Mouse (Mus musculus): ENCODE data around the gene Fyb.

Fyb gene

DNA sequence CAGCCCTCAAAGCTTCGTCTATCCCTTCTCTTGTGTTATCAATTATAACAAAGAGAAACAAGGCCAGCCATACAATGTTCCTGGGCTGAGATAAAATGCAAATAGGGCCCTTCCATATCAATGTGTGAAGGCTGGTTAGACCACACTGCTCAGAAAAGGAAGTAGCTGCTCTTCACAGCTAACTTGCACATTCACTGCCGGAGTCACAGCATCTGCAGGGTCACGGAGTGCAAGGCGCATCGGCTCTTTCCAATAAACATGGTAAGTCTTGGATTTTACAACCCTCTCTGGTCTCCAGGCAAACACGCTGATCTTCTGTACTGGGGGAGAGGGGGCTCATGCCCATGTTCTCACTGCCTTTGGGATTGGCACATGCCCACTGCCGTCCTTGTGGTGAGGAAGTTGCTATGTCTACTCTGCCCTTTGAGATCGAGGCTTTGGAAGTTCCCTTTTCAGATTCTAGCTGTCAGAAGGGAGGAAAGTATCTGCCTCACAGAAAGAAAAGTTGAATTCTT is at the start of gene Fyb:
Gene Fyb, plus strand, starts transcription at position 201 of the 515 bp plus-strand sequence.
- no peak for DNase-seq (ENCODE audit: low spot score)

DNA sequence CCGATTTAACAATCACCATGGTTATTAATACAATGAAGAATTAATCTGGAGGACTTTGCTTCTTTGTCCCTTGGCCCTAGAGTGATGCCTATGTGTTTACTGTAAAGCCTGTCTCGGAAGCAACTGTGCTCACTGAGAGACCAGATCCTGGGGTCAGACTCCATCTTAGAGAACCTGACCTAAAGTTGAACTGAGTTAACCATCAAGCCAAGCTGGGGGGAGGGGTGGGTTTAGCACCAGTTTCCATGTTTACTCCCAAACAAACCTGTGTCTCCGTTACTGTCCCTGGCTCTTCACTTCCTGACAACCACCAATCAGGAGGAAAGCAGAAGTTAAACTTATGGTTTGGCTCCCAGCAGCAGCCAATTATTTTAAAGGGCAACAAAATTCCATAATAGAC is 39.1 kb upstream of the Fyb start:
- DNase-seq (ENCODE audit: low spot score) = no peak

DNA sequence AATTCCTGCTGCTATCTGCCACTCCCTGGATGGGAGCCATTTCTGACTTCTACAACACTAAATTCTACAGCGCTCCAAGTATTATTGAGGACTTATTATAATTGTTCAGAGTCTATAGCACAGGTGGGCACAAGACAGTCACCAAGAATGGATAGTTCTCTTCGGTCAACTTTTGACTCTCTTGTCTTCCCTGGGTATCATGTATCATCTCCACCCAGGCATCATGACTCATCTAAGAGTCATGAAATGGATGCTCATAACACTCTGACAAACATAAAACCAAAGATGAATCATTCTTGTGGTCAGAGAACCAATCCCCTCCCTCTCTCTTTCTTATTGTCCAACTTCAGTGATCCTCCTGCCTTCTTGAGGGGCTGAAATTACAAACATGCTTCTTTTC is 30.3 kb upstream of the Fyb start:
- DNase-seq (ENCODE audit: low spot score) = no peak

DNA sequence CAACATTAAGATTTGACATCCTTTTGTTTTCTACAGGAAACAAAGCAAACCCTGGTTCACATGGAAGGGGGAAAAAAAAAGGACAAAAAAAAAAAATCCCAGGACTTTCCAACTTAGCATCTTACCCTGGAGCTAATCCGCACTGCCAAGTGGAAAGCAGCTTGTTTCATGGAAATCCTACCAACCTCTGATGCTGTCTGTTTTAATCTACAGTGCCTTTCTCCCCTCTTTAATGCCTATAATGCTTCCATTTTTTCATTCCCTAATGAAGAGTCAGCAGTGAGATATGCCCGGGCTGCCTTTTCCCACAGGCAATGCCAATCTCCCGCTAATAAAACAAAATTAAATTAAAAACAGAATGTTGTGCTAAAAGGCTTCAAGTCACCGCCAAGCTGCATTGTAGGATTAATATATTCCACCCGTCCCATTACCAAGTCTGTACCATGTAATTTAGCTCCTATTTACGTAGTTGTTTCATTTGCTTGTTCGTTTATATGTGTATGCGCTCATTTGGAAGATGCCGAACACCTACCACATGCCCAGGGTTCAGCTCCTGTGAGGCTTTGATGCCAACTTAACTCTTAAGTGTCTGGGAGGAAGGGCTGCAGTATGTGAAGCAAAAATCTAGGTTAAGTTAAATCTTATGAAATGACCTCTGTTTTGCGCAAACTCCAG is 24.1 kb upstream of the Fyb start:
- no peak for DNase-seq (ENCODE audit: low spot score)

DNA sequence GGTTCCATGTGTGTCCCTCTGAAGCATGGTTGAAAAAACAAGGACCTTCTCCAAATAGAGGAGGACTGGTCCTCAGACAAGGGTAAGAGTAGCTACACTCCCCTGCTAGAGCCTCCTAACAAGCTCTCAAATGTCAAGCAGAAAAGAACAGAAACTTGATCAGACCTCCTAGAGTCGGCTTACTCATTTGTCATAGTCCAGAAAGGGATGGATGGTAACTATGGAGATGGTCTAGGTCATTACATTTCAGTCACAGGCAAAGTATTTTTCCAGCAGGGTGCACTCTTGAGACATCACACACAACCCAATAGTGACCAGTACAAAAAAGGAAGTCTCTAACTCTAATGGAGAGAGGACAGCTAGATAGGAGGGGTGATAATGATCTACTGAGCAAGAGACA is 21.9 kb upstream of the Fyb start:
- DNase-seq (ENCODE audit: low spot score) = no peak

DNA sequence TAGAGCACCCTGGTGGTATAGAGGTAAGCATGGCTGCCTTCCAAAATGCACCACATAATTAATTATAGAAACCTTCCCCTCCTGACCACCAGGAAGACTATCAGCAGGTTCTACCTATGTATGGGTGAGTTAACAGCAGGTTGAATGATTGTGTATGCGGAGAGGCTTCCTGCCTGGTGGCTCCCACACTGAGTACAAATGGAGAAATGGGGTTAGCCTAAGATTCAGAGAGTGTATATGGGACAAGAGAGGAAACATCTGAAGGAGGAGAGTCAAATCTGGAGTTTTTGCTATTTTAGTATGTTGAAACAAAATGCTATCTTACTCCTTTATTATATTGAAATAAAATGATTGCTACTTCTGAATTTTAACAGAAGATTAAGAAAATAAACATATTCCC is 5.1 kb upstream of the Fyb start:
- DNase-seq (ENCODE audit: low spot score) = no peak

DNA sequence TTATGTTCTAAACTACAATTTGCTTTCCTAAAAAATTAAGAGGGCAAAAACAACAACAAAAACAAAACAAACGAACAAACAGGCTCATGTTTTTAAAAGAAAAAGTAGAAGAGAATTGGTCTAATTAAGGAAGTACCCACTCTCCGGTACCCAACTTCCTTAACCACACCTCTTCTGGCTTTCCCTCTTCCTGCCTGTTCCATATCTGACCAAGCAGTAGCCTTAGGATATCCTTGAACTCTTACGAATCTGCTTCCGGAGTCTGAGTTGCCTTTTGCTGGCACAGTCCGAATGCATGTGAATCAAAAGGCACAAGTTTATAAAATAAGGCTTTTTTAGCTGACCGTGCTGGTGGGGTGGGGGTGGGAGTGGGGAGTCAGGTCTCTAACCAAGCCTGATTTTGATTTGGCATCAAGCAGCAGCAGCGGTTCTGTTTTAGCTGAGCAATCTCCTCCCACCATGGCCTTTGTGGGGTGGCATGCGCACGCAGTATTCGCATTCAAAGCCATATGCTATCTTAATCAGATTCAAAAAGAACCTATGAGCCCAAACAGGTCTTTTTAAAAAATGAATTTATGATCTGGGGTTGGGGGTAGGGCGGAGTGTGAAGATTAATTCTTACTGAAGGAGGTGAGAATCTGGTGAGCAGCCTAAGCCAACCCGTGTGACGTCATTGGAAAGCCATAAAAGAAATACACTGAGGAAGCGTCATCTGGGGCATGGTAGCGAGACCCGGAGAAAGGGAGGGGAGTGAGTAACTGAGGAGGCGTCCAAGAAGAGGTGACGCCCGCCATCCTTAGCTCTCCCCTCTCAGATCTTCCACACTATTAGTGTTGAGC is 3.0 kb upstream of the Fyb start:
- no peak for DNase-seq (ENCODE audit: low spot score)

DNA sequence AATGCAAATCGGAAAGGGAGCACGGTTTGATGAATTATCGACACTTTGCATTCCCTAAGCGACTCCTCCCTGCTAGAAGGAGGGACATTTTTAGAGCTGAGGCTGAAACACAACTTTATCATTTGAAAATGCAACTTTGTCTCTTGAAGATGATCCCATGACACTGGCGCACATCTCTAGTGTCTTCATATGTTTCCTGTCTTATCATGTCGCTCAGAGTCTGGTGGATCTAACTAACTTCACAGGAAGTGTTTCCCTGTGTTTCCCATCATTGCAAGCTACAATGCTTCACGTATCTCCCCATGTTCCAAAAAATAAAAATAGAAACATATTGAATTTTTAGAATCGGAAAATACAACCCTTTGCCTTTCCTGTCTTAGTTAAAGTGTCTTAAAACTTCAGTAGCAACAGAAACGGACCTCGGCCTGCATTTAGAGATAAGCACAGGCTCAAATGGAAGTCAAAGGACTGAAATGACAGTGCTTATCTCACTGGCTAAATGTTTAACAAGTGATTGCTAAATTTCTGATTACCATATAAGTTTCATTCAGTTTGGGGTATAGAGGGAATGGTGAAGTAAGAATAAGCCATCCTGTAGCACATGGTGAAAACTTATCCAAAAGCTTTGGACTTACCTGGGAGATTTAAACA is 2.0 kb upstream of the Fyb start:
- no peak for DNase-seq (ENCODE audit: low spot score)

DNA sequence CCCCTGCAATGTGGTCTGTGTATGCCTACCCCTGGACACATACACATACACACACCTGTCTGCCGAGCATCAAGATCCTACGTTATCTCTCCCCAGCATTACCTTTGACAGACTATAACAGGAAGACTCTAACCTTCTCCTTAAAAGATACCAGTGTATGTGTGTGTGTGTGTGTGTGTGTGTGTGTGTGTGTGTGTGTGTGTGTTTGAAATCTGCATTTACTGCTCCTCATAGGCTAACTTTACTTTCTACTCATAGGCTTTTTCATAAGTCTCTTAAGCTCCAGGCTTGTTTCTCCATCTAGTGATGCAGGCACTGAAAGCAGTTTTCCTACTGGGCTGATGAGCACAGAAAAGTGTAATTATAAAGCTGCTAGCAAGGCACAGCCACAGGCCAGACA is 2.1 kb downstream of the Fyb start:
- DNase-seq (ENCODE audit: low spot score) = no peak

DNA sequence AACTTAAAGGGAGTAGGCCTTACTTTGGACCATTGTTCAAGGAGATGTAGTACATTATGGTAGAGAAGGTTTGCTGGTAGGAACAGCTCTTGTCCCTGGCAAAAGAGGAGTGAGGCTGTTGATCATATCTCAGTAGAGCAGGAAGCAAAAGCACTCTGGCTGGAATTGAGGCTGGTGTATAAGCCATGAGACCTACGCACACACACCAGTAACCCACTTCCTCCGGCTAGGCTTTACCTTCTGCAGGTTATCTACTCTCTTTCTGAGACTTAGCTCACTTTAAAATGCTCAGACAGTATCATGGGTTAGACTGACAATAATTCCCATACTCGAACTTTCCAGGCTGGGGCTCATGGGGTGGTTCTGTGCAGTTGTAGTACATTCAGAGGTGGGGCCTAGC is 2.7 kb downstream of the Fyb start:
- no peak for DNase-seq (ENCODE audit: low spot score)

DNA sequence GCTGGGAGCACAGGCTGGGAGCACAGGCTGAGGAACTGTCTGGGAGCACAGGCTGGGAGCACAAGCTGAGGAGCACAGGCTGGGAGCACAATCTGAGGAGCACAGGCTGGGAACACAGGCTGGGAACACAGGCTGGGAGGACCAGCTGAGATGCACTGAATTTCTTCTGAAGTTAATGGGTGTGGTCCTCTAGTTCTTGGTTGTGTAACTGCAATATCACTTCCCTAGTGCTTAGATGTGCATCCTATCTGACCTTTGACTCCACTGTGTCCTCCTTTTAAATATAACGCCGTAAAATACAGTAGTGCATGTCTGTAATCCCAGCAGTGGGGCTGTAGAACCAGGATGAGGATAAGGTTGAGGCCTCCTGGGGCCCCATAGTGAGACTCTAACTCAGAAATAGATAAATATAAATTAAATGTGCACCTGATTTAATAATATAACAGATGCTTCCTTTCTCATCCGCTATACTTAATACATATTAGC is 11.2 kb downstream of the Fyb start:
- DNase-seq (ENCODE audit: low spot score) = no peak

DNA sequence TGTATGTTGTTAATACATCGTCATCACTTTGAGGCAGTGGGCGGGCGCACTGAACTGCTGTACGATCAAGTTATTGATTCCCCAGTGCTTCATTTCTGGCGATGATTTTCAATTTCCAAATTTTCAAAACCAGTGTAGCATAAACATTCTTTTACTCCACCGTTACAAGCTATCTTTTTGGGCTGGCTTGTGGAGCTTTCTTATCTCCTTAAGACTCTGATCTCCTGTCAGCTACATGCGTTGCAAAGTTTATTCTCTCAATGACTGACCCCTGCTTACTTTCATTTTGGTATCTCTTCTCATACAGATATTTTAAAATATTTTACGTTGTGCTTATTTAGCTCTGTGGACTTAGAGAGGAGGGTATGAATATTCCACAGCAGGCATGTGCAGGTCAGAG is 11.9 kb downstream of the Fyb start:
- no peak for DNase-seq (ENCODE audit: low spot score)

DNA sequence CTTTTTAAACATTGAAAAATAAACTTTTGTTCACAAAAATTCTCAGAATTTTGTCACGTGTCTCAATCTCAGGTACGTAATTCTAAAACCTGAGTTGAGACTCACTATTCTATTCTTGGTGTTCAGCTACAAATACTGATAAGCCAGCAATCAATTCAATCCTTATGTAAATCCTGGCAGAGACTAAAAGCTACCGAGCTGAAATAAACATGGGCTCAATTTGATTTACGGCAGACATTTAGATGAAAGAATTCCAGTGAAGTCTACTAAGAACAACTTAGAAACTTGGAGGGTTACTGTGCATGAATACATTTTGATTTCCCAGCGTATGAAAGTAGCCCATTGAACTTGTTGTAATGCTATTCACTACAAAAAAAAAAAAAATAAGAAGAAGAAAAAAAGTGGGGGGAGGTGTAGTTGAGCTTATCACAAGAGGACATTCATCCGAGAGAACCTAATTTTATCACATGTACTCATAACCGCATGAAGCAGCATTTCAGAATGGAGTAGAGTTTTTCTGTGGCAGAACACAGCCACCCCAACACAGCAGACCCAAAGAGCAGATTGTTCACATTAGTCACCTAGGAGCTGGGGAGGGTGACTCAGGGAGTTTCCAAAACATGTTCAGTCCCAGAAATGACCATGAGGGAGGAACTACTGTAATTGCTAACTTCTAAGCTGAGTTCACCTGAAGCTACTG is 17.1 kb downstream of the Fyb start:
- no peak for DNase-seq (ENCODE audit: low spot score)

DNA sequence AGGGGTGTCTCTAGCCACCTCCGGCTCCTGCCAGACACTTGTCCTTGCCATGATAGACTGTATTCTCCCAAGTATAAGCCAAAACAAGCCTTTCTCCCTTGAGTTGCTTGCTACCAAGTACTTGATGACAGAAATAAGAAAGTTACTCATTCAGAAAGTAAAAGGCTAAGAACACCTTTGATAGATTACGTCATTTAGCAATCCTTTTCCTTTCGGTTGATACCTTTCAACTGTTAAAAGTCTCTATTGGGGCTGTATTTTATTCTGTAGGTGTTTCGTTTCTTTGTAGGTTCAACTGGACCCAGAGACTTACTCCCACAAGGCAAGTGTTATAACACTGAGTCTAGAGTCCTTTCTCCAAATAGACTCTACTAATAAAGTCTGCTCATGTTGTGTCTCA is 26.3 kb downstream of the Fyb start:
- no peak for DNase-seq (ENCODE audit: low spot score)

DNA sequence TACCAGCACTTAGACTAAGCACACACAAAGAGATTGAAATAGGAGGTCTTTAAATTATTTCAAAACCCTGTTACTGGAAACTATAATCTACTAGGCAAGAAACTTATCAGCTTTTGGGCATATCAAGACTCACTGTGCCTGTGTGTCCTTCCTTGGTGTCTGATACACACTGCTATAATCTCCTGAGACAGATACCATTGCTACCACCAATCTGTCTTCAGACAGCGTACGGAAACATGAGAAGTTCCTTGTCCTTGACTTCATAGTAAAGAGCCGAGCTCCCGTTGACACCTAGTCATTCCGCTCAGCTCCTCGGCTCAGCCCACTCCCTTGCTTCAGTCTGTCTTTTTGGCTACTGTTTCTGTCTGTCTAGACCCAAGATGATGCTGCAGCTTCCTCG is 29.2 kb downstream of the Fyb start:
- DNase-seq (ENCODE audit: low spot score) = no peak

DNA sequence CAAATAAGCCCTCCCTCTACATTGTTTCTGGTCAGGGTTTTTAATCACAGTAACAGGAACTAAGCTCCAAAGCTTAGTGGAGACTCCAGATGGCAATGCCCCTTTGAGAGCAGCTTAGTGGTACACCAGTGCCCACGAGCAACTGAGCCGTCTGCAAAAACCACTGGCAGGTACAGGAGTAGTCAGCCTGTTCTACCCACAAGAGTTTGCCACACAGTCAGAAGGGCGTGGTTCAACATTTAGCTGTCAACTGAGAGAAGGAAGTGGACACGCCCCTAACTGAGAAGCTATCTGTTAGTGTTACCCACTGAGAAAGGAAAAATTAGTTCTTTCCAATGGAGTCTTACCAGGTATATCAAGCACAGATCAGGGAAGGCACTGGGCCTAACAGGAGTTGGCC is 32.1 kb downstream of the Fyb start:
- DNase-seq (ENCODE audit: low spot score) = no peak

DNA sequence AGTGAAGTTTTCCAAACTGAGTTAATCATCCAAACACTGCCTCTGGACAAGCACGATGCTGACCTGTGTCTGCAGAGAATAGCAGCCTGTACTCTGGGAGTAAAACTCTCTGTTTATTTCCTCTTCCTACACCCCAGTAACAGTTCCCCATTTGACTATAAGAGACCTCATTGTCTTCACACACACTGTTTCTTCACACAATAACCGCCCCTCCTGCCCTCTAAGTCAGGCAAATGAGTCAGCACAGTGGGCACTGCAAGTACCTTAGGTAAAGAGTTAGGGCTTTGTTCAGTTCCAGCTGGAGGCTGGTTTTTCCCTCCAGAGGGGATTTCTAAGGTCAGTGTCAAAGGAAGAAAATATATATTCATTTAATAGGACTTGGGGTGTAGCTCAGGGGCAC is 32.9 kb downstream of the Fyb start:
- DNase-seq (ENCODE audit: low spot score) = no peak

DNA sequence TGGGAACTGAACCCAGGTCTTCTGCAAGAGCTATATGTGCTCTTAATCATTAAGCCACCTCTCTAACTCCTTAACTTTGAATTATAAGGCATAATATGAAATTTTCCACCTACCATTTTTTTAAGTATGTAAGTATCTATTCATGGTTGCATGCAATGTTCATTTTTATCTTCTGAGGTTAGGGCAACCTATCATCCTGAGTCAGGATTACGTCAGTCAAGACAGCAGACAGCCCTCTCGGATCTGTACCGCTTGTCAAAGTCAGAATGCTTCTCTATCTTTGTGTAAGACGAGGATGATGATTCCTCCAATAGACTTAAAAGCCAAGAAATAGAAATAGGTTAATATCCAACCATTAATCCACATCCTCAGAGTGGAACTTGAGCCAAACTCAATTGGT is 33.6 kb downstream of the Fyb start:
- no peak for DNase-seq (ENCODE audit: low spot score)

DNA sequence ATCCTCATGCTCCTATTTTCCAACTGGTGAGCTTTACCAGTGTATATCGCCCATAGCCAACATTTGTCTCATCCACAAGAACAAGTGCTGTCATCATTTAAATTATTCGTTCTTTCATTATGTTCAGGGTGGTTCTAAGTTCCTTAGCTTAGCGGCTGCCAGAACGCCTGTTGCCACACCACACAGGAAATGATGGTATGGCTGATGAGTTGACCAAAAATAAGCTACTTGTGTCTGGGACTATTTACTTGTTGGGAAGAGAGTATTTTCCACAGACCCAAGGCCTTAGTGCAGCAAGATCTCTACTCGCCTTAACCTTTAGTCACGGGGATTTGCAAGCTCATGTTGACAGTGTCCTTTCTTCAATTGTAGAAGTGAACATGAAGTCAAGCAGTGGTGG is 34.3 kb downstream of the Fyb start:
- DNase-seq (ENCODE audit: low spot score) = no peak

DNA sequence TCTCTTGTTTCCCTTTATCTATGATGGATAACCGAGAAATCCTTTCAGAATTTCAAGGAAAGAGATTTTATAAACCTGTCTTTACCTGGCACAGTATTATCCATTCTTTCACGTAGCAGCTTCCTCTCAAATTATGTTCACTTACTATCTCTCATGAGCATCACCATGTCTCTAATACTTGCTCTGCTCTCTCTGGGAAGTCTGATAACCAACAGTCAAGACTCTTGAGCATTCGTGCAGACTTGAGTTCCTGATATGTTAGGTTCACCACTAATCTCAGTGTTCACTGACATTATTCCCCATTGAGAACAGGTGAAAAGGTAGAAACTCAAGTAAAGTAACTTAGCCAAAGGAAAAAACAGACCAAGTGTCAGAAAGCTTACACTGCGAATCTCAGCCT is 34.9 kb downstream of the Fyb start:
- no peak for DNase-seq (ENCODE audit: low spot score)

DNA sequence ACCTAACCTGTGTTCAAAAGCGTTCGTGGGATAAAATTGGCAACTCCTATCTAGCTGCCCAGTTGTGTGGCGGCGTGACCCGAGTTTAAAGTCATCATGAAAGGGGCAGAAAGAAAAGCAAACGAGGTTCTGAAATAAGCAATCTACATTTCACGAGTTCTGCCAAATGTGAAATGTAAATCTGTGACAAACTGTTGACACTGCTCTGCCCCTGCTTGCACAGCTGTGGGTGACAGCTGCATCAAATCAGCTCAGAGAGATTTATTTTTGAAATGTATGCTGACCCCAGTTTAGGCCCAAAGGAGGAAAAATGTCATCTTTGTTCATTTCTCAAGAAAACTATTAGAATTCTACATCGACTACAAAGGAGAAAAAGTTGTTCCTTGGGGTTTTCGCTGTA is 36.5 kb downstream of the Fyb start:
- no peak for DNase-seq (ENCODE audit: low spot score)

DNA sequence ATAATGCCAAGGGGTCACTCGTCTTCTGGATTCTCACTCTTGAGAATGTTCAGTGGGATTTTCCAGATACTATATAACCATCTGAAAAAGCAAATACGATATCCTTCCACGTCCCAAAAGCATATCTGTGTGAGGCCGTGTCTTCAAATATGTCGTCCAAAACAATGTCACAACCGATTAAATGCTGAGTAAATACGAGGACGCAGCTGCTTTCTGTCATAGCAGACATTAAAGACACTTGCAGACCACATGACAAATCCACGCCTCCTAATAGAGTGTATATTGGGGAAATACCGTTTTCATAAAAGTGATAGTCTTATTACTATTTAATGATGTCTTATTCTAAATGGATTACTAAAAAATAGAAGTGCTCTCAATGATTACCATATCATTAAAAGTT is 38.0 kb downstream of the Fyb start:
- no peak for DNase-seq (ENCODE audit: low spot score)

Data from urinary bladder, postnatal 14 days (tissue).